Mouse (Mus musculus): ENCODE data around the gene Zfp112. TPM values are rescaled to one million over a fixed set of nuclear protein-coding genes. Genes with fewer than 3 reads are reported as not detected.
A peak's percentile ranks its signal among the peaks of the same experiment; 100 is the strongest.
"Not testable (repeated sequence)": the region's sequence is repeated elsewhere in the genome, so short reads cannot be mapped to it uniquely, and the experiment has no call there.

Zfp112 gene
- 0.90 and 0.98 TPM in 2 replicates for total RNA-seq (2012; rRNA removed)

DNA sequence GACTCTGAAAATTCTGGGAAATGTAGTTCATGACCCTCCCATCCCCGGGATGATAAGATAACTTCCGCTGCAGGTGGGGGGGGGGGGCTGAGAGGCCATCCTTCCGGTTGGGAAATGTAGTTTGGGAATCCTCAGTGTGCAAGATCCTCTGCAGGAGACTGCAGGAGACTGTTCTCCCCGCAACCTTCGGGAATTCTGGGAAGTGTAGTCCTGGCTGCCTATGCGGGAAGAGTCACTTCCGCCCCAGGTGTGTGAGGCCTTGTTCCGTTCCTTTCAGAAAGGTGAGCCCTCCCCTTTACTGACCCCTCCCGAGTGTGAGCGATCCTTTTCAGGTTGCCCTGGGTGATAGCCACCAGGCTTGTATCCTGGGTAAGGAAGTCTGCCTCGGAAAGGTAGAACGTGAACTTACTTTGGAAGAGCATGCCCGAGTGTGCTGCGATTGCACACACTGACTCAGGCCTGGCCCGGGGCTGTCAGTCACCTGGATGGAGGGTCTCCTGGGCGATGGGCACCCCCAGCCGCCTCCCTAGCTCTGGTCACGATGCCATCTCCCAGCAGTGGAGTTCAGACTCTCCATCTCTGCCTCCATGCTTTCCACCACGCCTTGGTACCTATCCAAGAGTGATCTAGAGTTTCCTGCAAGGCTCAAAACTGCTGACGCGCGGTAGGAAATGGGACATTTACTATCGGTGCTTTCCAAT, at the start of gene Zfp112:
TSS of gene Zfp112 (plus strand) at position 159 of the 701 bp plus-strand sequence.
- Histone ChIP-seq H3K4me1 (ENCODE audit: control insufficient read depth in 2 of 2, insufficient read depth in 2 of 2, low read length in 2 of 2, poor library complexity in 1 of 2) (peaks cover 0 to 2% of the 10 kb centered on the region in 2 experiments; a peak in 1 of 4 replicates), H3K9ac (ENCODE audit: insufficient read depth, low read depth, low read length, poor library complexity, severe bottlenecking) (peak within 1 kb of the TSS; percentile 74), H3K27ac (ENCODE audit: insufficient read depth, low read depth, low read length, poor library complexity, severe bottlenecking) (no peak within 1 kb of the TSS), H3K9me3 (ENCODE audit: control insufficient read depth, insufficient read depth, low read depth, low read length) (no peaks in the 10 kb centered on the region), H3K36me3 (ENCODE audit: control insufficient read depth, insufficient read depth, low read length, poor library complexity, severe bottlenecking) (no peaks in the 10 kb centered on the region; the same call in 1 of the 2 replicates), H3K4me3 (ENCODE audit: insufficient read depth in 1 of 2, low read depth in 1 of 2, low read length in 2 of 2, poor library complexity in 1 of 2, severe bottlenecking in 1 of 2) (peak within 1 kb of the TSS; percentile 56 to 92)
- in situ Hi-C loops (cut with MboI; ENCODE audit: low sequenced_read_pairs in 2 of 2, unreplicated experiment in 2 of 2): no loop called here
- TF ChIP-seq HCFC1 (IDR thresholded peaks at IDR 0.05; ENCODE audit: borderline replicate concordance, insufficient read depth, low read length) (peak; percentile 94), ZNF384 (IDR thresholded peaks at IDR 0.05; ENCODE audit: low read depth, low read length) (no peak), CHD2 (IDR thresholded peaks at IDR 0.05; ENCODE audit: low read depth, low read length) (no peak), ZC3H11A (IDR thresholded peaks at IDR 0.05; ENCODE audit: borderline replicate concordance, low read depth, low read length) (no peak), MAFK (IDR thresholded peaks at IDR 0.05; ENCODE audit: insufficient read depth, low read depth, low read length) (peak; percentile 10; the same call in 1 of the 2 replicates)
- DNase-seq (ENCODE audit: low read depth, low spot score): peak; percentile 83

DNA sequence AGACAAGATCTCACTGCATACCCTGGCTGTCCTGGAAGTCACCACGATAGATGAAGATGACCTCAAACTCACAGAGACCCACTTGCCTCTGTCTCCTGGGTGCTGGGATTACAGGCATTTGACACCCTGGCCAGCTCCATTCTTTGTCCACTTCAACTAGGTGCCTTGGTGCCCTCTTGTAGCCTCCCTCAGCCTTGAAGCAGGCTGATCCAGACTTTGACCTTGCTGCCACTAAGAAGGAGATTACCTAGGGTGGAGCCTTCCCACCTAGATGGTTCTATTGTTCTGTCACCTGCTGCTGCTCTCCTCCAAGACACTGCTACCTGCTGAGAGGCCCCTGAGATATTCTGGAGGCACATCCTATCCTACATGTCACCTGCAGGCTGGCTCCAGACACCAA, 37.7 kb upstream of the Zfp112 start:
- in situ Hi-C loops (cut with MboI; ENCODE audit: low sequenced_read_pairs in 2 of 2, unreplicated experiment in 2 of 2); H3K27ac ChIP-seq (ENCODE audit: insufficient read depth, low read depth, low read length, poor library complexity, severe bottlenecking); H3K36me3 ChIP-seq (ENCODE audit: control insufficient read depth, insufficient read depth, low read length, poor library complexity, severe bottlenecking); H3K4me1 ChIP-seq (ENCODE audit: control insufficient read depth in 2 of 2, insufficient read depth in 2 of 2, low read length in 2 of 2, poor library complexity in 1 of 2); DNase-seq (ENCODE audit: low read depth, low spot score); H3K9me3 ChIP-seq (ENCODE audit: control insufficient read depth, insufficient read depth, low read depth, low read length); H3K4me3 ChIP-seq (ENCODE audit: insufficient read depth in 1 of 2, low read depth in 1 of 2, low read length in 2 of 2, poor library complexity in 1 of 2, severe bottlenecking in 1 of 2); H3K9ac ChIP-seq (ENCODE audit: insufficient read depth, low read depth, low read length, poor library complexity, severe bottlenecking): not testable (repeated sequence)

- Histone ChIP-seq H3K9me3 (ENCODE audit: control insufficient read depth, insufficient read depth, low read depth, low read length) (no peaks in the 10 kb centered on the region), H3K4me3 (ENCODE audit: insufficient read depth in 1 of 2, low read depth in 1 of 2, low read length in 2 of 2, poor library complexity in 1 of 2, severe bottlenecking in 1 of 2) (peak within 1 kb of the TSS; percentile 85 to 98), H3K4me1 (ENCODE audit: control insufficient read depth in 2 of 2, insufficient read depth in 2 of 2, low read length in 2 of 2, poor library complexity in 1 of 2) (peaks cover 2 to 13% of the 10 kb centered on the region in 2 experiments; a peak in 2 of 4 replicates), H3K36me3 (ENCODE audit: control insufficient read depth, insufficient read depth, low read length, poor library complexity, severe bottlenecking) (peaks cover 5% of the 10 kb centered on the region), H3K9ac (ENCODE audit: insufficient read depth, low read depth, low read length, poor library complexity, severe bottlenecking) (peak within 1 kb of the TSS; percentile 98), H3K27ac (ENCODE audit: insufficient read depth, low read depth, low read length, poor library complexity, severe bottlenecking) (peak within 1 kb of the TSS; percentile 90)
- peak; percentile 91 for DNase-seq (ENCODE audit: low read depth, low spot score)
- in situ Hi-C loops (cut with MboI; ENCODE audit: low sequenced_read_pairs in 2 of 2, unreplicated experiment in 2 of 2): no loop called here
- no peak for TF ChIP-seq ZC3H11A (IDR thresholded peaks at IDR 0.05; ENCODE audit: borderline replicate concordance, low read depth, low read length)
- TF ChIP-seq HCFC1 (IDR thresholded peaks at IDR 0.05; ENCODE audit: borderline replicate concordance, insufficient read depth, low read length): peak; percentile 96
Observed at GRCm38 (mm10) chr7:24081634-24082431, 30.3 kb upstream of the Zfp112 start, which contains the start of gene Zfp180. Gene Zfp180, plus strand, starts transcription at chr7:24081924.

DNA sequence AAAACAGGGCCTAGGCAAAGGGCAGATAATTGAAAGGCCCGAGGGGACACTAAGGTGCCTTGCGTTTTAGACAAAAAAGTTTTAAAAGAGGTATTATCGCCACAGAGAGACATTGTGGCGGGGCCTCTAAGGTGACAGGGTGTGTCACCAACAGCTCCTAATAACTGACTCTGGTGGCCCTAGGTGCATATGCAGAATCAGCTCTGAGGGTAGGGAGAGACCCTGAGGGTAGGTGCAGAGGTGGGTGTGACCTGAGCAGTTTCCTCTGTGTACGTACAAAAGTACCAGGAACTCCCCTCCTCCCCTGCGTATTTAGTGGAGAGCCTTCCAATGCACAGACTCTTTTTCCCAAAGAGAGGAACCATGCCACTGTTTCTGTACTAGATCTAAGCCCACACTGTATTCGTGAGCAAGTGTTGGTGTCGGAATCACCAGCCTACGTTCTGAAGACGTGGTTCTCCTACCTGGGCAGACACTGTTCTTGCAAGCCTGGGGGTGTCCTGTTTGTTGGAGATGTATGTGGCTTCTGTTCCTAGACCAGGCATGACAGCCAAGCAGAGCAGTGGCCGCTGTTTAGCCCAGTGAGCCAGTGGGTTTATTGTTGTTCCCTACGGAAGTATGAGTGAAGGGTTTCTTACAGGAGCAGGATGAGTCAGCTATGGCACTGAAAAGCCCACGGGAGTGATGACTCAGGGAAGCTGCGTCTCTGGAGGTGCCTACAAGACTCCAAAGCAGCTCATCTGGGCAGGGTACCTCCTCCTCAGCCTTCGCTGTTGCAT, 29.5 kb upstream of the Zfp112 start:
- in situ Hi-C loops (cut with MboI; ENCODE audit: low sequenced_read_pairs in 2 of 2, unreplicated experiment in 2 of 2): no loop called here
- Histone ChIP-seq H3K36me3 (ENCODE audit: control insufficient read depth, insufficient read depth, low read length, poor library complexity, severe bottlenecking) (peaks cover 6% of the 10 kb centered on the region), H3K9ac (ENCODE audit: insufficient read depth, low read depth, low read length, poor library complexity, severe bottlenecking) (peak overlapping the region; percentile 98), H3K27ac (ENCODE audit: insufficient read depth, low read depth, low read length, poor library complexity, severe bottlenecking) (no peak overlapping the region), H3K9me3 (ENCODE audit: control insufficient read depth, insufficient read depth, low read depth, low read length) (no peaks in the 10 kb centered on the region), H3K4me3 (ENCODE audit: insufficient read depth in 1 of 2, low read depth in 1 of 2, low read length in 2 of 2, poor library complexity in 1 of 2, severe bottlenecking in 1 of 2) (peak overlapping the region; percentile 85 to 98), H3K4me1 (ENCODE audit: control insufficient read depth in 2 of 2, insufficient read depth in 2 of 2, low read length in 2 of 2, poor library complexity in 1 of 2) (peaks cover 2 to 13% of the 10 kb centered on the region in 2 experiments; a peak in 2 of 4 replicates)
- no peak for TF ChIP-seq ZC3H11A (IDR thresholded peaks at IDR 0.05; ENCODE audit: borderline replicate concordance, low read depth, low read length)
- no peak for TF ChIP-seq ZNF384 (IDR thresholded peaks at IDR 0.05; ENCODE audit: low read depth, low read length)
- no peak for TF ChIP-seq MAFK (IDR thresholded peaks at IDR 0.05; ENCODE audit: insufficient read depth, low read depth, low read length)
- TF ChIP-seq CHD2 (IDR thresholded peaks at IDR 0.05; ENCODE audit: low read depth, low read length): no peak
- no peak for TF ChIP-seq HCFC1 (IDR thresholded peaks at IDR 0.05; ENCODE audit: borderline replicate concordance, insufficient read depth, low read length)
- DNase-seq (ENCODE audit: low read depth, low spot score): no peak

Measured in ES-E14 (cell line).